Mouse (Mus musculus): ENCODE measurements around the gene Rnf6.

DNA sequence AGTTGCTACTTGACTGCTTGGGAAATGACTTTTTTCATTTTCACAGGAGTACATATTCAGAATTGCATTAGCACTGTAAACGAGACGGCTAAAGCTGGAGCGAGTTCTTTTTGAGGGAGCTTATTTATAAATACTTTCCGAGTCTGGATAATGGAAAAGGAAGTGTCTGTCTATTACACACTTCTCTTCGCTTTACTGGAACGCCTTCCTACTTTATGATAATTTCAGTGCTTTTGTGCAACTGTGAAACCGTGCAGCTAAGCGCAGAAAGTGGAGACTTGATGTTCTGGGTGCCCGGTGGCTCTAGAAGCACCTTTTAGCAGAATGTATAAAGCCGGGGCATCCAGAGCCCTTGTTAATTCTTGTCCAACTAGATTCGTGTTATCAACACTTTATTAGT, 11.5 kb upstream of the Rnf6 start:
- TF ChIP-seq CTCF (IDR thresholded peaks at IDR 0.05; ENCODE audit: insufficient read depth, low read depth, low read length) (no peak), POLR2A (IDR thresholded peaks at IDR 0.05; ENCODE audit: insufficient read depth, low read depth, low read length) (no peak)
